Mouse (Mus musculus) thymus, adult 2 months (tissue): ENCODE results near the gene Tmem200a.

ENCODE experiments used
- CTCF ChIP-seq: fragments of 200-500 bp; IDR thresholded peaks from 2 replicates; pipeline ENCODE4 v1.5.1; 2012; ENCODE audit warnings: mild to moderate bottlenecking, control low read depth, low read length, moderate library complexity, borderline replicate concordance; ENCODE audit not compliant: control insufficient read depth, poor library complexity, insufficient read depth; ENCODE audit errors: extremely low read depth
- POLR2A ChIP-seq: fragments of 200-500 bp; IDR thresholded peaks from 2 replicates; pipeline ENCODE4 v1.6.1; 2012; ENCODE audit warnings: mild to moderate bottlenecking, low read length, control low read depth, moderate library complexity; ENCODE audit not compliant: control insufficient read depth, poor library complexity, insufficient read depth; ENCODE audit errors: extremely low read depth

- TF ChIP-seq CTCF (no peak), POLR2A (no peak)
Observed at GRCm38 (mm10) chr10:26018740-26019139, 60.1 kb downstream of the Tmem200a start.
